Mouse (Mus musculus) lung, embryonic 14.5 days (tissue): ENCODE data around the gene Zfp934. TPM values are rescaled to one million over a fixed set of nuclear protein-coding genes. Genes with fewer than 3 reads are reported as not detected.
"Not testable (repeated sequence)": the region's sequence is repeated elsewhere in the genome, so short reads cannot be mapped to it uniquely, and the experiment has no call there.

Source experiments
- ATAC-seq: fragments of 200-750 bp; cut with Nextera tagmentation; 2 replicates; pipeline ENCODE4 v1.8.0; 2017; ENCODE audit warnings: mild to moderate bottlenecking, moderate TSS enrichment, moderate library complexity; ENCODE audit not compliant: insufficient read depth
- DNase-seq: peaks from one replicate; pipeline ENCODE4 v3.0.0-alpha.2; 2015
- H3K27ac ChIP-seq: fragments of 300-500 bp; sonication (generic); 2 replicates; pipeline ENCODE4 v1.5.1; 2014; ENCODE audit warnings: low read depth, mild to moderate bottlenecking, moderate library complexity
- H3K27me3 ChIP-seq: fragments of 300-500 bp; sonication (generic); 2 replicates; pipeline ENCODE4 v1.6.1; 2014; ENCODE audit warnings: low read length, control low read depth; ENCODE audit not compliant: insufficient read depth
- H3K36me3 ChIP-seq: fragments of 300-500 bp; sonication (generic); 2 replicates; pipeline ENCODE4 v1.6.1; 2014; ENCODE audit warnings: control low read depth; ENCODE audit not compliant: insufficient read depth
- H3K4me1 ChIP-seq: fragments of 300-500 bp; sonication (generic); 2 replicates; pipeline ENCODE4 v1.6.1; 2014; ENCODE audit warnings: antibody characterized with exemption, control low read depth; ENCODE audit not compliant: insufficient read depth
- H3K4me2 ChIP-seq: fragments of 300-500 bp; sonication (generic); 2 replicates; pipeline ENCODE4 v1.6.1; 2014; ENCODE audit warnings: mild to moderate bottlenecking
- H3K4me3 ChIP-seq: fragments of 300-500 bp; sonication (generic); 2 replicates; pipeline ENCODE4 v1.5.1; 2014; ENCODE audit warnings: low read depth, low read length
- H3K9ac ChIP-seq: fragments of 300-500 bp; sonication (generic); 2 replicates; pipeline ENCODE4 v1.6.1; 2014
- H3K9me3 ChIP-seq: fragments of 300-500 bp; sonication (generic); 2 replicates; pipeline ENCODE4 v1.6.1; 2016; ENCODE audit warnings: low read depth, low read length, control low read depth
- CTCF ChIP-seq: IDR thresholded peaks from 2 replicates; pipeline ENCODE4 v1.5.1; 2016; ENCODE audit warnings: antibody characterized with exemption, low read depth
- WGBS: fragments of 180-500 bp; shearing (Covaris S2); extraction: QIAGEN DNeasy Blood & Tissue Kit; methylation state at CpG from one replicate; pipeline ENCODE4 v1.1.7; 2014; 5-methylcytosine and 5-hydroxymethylcytosine counted together
- microRNA-seq: library from miRNA; unstranded; fragments of <30 nt; microRNA quantifications from one replicate; pipeline ENCODE4, GENCODE M21; 2016; ENCODE audit warnings: borderline number of aligned reads
- polyA plus RNA-seq: library from polyadenylated mRNA; unstranded; fragments of >200 nt; fragmentation: Nextera tagmentation; extraction: Ambion mirVana; gene quantifications from 2 replicates; pipeline ENCODE4 v1.2.1, GENCODE M21; 2014

Zfp934 gene
- polyA plus RNA-seq, 1 experiment from 2014 or later, result 23.3 TPM

GRCm38 (mm10) chr13:62469947-62470346 lies 101.1 kb downstream of the Zfp934 start:
- H3K9ac ChIP-seq, H3K4me2 ChIP-seq, H3K9me3 ChIP-seq, H3K4me1 ChIP-seq, H3K36me3 ChIP-seq, H3K27me3 ChIP-seq, H3K27ac ChIP-seq, ATAC-seq, H3K4me3 ChIP-seq: not testable (repeated sequence)
- DNase-seq, result peak; percentile 76
- peak; percentile 54 for TF ChIP-seq CTCF

DNA sequence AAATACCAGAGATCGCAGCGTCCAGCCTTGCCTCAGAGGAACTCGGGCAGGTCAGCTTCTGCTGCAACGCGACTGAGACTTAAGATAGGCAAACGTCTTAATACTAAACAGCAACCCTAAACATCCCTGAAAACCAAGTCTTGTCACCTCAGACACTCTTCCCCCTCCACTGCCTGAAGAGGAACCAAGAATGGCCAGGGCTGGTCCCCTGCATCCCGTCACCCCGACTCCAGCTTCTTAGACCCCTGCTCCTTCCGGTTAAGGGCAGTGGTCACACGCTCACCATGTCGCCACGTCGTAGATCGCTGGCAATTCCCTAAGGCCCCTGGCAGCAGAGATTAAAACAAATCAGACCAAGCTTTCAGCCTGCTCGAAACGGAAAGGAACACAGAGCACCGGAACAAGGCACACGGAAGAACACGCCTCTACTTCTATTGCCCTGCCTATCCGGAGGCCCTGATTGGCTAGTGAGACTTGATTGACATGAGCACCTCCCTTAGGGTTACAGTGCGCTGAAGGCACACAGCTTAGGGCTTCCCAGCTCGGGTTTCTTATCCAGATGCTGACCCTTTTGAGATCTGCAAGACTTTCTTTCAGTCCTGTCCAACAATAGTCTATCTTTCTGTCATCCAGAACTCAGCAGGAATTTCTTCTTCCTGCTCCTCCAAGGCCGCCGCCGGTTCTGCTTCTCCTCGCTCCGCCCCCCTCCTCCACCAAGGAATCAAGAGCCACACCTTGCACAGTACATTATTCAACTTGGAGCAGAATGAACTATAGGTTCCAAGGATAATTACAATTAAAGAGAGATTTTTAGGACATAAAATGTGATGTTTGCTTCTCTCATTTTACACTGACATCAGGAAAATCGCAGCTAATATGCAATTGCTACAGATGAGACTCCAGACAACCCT lies 104.3 kb downstream of the Zfp934 start, which contains the start of gene Gm49359:
TSS of gene Gm49359 (minus strand) at position 409 of the 911 bp plus-strand sequence.
- not testable (repeated sequence) for H3K36me3 ChIP-seq, H3K9me3 ChIP-seq, H3K4me1 ChIP-seq, H3K27me3 ChIP-seq
- Histone ChIP-seq H3K9ac (peak within 1 kb of the TSS; percentile 73), H3K27ac (peak within 1 kb of the TSS; percentile 46; the same call in 1 of the 2 replicates), H3K4me3 (peak within 1 kb of the TSS; percentile 55), H3K4me2 (peak within 1 kb of the TSS; percentile 47)
- peak; percentile 94 for DNase-seq
- ATAC-seq, result peak; percentile 100
- WGBS, result 2% methylated on average over 28 of the region's 28 CpGs

Small RNAs within 50 kb of the gene (microRNA-seq; reads per million reads assigned to microRNA genes)
- gene Gm22256, result not detected

Other genes with a start within 250 kb of the Zfp934 start
- 6.1 and 8.4 TPM in 2 replicates for gene Gm3604, start 188.0 kb downstream of the Zfp934 start, polyA plus RNA-seq
- 11.3 and 12.4 TPM in 2 replicates for gene Gm49359, start 104.4 kb downstream of the Zfp934 start, polyA plus RNA-seq
- gene Zfp935, start 12.7 kb downstream of the Zfp934 start, polyA plus RNA-seq, result not detected in 2 replicates
- gene 6720489N17Rik, start 53.0 kb upstream of the Zfp934 start, polyA plus RNA-seq, result 15.3 and 16.0 TPM in 2 replicates
- 34.8 and 35.5 TPM in 2 replicates for gene Platr25, start 189.5 kb upstream of the Zfp934 start, polyA plus RNA-seq
- 12.8 and 13.4 TPM in 2 replicates for gene Gm5141, start 214.6 kb upstream of the Zfp934 start, polyA plus RNA-seq